Mouse (Mus musculus) adrenal gland, postnatal 14 days (tissue): ENCODE measurements around the gene Olfr17. TPM values are rescaled to one million over a fixed set of nuclear protein-coding genes. Genes with fewer than 3 reads are reported as not detected.
A peak's percentile ranks its signal among the peaks of the same experiment; 100 is the strongest.
"Not testable (repeated sequence)": the region's sequence is repeated elsewhere in the genome, so short reads cannot be mapped to it uniquely, and the experiment has no call there.

Experiments
- DNase-seq: peaks from one replicate; pipeline ENCODE4 v3.0.0; 2021; ENCODE audit warnings: mixed read lengths
- long read RNA-seq, 2 experiments: library from polyadenylated mRNA; stranded (forward); transcript quantifications; one replicate each; pipeline ENCODE4 v2.0.0; 2021
- total RNA-seq: library from RNA; stranded (reverse); gene quantifications from 2 replicates; pipeline ENCODE4 v1.2.3, GENCODE M21; 2021

Olfr17 gene
- not detected in 2 replicates for total RNA-seq
- long read RNA-seq, experiment 1: 0 reads
- long read RNA-seq, experiment 2: 0 reads

DNA sequence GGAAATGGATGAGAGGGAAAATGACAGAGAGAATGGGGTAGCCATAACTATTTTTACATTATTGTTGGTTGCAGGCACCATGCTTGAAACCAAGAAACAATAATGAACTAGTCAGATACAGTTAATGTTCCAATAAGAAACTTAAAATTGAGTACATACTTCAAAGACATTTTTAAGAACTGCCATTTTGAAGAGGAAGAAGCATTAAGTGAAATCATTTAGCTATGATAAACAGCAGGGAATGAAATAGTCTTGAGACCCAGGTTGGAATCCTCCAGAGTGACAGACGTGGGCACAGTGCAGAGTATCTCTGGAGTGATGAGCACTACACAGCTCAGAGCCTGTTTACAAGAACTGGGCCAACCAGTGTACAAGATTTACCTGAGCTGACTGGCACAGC lies at the start of gene Olfr17:
Olfr17 (plus strand) TSS at position 301 of the 400 bp plus-strand sequence.
- DNase-seq: no peak

DNA sequence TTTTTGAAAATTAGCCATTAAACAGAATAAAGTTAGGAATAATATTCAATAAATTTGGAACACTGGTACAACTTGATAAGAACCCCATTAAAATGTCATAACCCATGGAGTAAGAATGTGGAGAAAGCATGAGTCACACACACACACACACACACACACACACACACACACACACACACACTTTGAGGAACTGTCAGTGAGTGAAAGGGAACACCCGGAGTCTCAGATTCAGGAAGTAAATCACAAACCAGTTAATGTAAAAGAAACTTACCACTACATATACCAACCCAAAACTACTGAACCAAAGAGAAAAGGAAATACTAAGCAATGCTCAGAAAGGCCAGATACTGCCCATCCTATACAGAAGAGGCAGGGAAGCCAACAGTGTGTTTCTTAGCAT lies 48.6 kb upstream of the Olfr17 start:
- DNase-seq: no peak

DNA sequence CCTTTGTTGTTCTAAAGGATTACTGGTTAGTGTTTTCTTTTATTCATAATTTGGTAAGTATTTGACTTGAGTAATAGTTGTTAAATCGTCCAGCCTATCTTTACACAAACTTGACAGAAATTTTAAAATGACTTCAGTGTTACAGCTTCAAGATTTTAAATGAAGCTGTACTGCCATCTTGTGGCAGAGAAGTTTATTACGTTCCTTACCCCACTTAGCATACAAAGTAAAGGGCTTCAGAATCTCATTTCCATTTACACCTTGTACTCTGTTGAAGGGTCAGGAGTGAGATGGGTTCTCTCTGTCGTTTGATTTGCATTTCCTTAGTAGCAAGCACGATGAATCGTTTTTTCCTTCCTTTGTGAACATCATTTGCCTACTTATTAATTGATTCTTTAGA lies 47.2 kb upstream of the Olfr17 start:
- DNase-seq: peak; percentile 20

GRCm38 (mm10) chr7:107047578-107047977 lies 45.4 kb upstream of the Olfr17 start:
- DNase-seq: no peak

DNA sequence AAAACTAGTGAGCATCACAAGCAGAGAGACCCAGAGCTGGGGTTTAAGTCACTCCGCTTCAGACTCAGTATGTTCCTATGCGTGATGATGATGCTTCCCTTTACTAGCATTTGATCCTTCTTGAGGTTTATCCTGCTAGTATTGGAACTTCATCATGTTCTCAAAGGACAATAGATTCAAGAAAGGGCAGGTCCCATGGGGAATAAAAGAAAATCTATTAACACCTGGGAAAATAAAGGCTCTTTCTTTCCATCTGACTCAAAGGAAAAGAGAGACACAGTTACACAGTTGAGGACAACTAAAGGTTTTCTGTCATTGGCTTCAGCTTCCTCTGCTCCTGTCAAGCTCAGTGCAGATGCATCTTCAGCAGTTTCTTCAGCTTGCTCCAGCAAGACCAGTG lies 22.3 kb upstream of the Olfr17 start, which contains the start of gene Olfr714:
Olfr714 (plus strand) TSS at position 301 of the 400 bp plus-strand sequence.
- DNase-seq: no peak

DNA sequence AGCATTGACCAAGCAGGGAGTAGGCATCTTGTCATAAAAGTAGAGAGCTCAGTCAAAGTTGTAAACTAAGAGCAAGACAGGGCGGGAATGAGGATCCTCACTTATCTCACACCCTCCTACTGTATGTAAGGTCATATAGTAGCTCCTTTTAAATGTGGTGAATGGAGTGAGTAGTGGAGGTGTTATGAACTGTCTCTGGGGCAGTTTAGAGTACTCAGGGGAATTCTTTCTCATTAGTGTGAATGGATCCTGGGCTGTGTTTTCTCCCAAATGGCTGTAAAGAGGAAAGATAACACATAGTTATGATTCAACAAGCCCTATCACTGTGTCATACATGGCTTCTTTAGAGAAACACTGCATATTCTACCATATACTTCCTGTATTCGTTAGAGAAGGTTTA lies 17.2 kb downstream of the Olfr17 start, which contains the start of gene Olfr715b:
Olfr715b (minus strand) TSS at position 101 of the 400 bp plus-strand sequence.
- not testable (repeated sequence) for DNase-seq

- not testable (repeated sequence) for DNase-seq
Observed at GRCm38 (mm10) chr7:107130983-107131382, 38.0 kb downstream of the Olfr17 start, which contains the start of gene Olfr715. TSS of gene Olfr715 (minus strand) at chr7:107131083.

DNA sequence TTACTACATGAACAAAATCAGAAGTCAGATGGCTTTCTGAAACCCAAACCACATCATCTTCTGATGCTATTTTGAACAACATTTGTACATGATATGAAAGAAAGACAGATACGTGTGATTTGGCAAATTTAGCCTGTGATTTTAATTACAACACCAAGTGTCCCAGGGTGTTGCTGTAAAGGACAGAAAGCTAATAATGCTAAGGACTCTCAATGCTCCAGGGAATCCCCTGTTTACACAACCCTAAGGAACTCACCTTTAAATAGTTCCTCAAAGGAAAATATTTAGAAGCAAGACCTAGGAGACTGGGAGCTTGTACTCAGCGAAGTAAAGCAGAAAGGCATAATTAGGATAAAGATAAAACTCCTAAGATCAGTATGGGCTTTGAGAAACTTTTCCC lies 45.0 kb downstream of the Olfr17 start, which contains the start of gene Olfr716:
Olfr716 (plus strand) TSS at position 301 of the 400 bp plus-strand sequence.
- DNase-seq: not testable (repeated sequence)

Other genes with a start within 250 kb of the Olfr17 start
- gene Olfr703, start 249.9 kb upstream of the Olfr17 start, total RNA-seq: not detected in 2 replicates
- not detected in 2 replicates for gene Olfr704, start 230.0 kb upstream of the Olfr17 start, total RNA-seq
- not detected in 2 replicates for gene Olfr705, start 216.3 kb upstream of the Olfr17 start, total RNA-seq
- not detected in 2 replicates for gene Olfr706, start 205.1 kb upstream of the Olfr17 start, total RNA-seq
- not detected in 2 replicates for gene Olfr707, start 192.0 kb upstream of the Olfr17 start, total RNA-seq
- not detected in 2 replicates for gene Olfr1532-ps1, start 185.2 kb upstream of the Olfr17 start, total RNA-seq
- 0.11 TPM in 2 replicates for gene Olfr709-ps1, start 161.0 kb upstream of the Olfr17 start, total RNA-seq
- not detected in 2 replicates for gene Olfr710, start 144.9 kb upstream of the Olfr17 start, total RNA-seq
- gene Olfr6, start 129.3 kb upstream of the Olfr17 start, total RNA-seq: 0.26 TPM in 1 of 2 replicates, not detected in the other
- not detected in 2 replicates for gene Olfr711, start 117.8 kb upstream of the Olfr17 start, total RNA-seq
- gene Olfr2, start 87.1 kb upstream of the Olfr17 start, total RNA-seq: not detected in 2 replicates
- gene Olfr713, start 62.0 kb upstream of the Olfr17 start, total RNA-seq: not detected in 2 replicates
- not detected in 2 replicates for gene Olfr714, start 22.2 kb upstream of the Olfr17 start, total RNA-seq
- not detected in 2 replicates for gene Olfr715b, start 17.1 kb downstream of the Olfr17 start, total RNA-seq
- gene Olfr715, start 37.9 kb downstream of the Olfr17 start, total RNA-seq: not detected in 2 replicates
- gene Olfr716, start 45.1 kb downstream of the Olfr17 start, total RNA-seq: not detected in 2 replicates
- gene Nlrp14, start 73.8 kb downstream of the Olfr17 start, total RNA-seq: not detected in 2 replicates
- not detected in 2 replicates for gene Rbmxl2, start 116.2 kb downstream of the Olfr17 start, total RNA-seq